Mouse (Mus musculus) heart, embryonic 13.5 days (tissue): ENCODE measurements around the gene Adamtsl1. TPM values are rescaled to one million over a fixed set of nuclear protein-coding genes. Genes with fewer than 3 reads are reported as not detected.

ENCODE experiments used
- ATAC-seq: fragments of 200-750 bp; cut with Nextera tagmentation; 2 replicates; pipeline ENCODE4 v1.8.0; 2017; ENCODE audit warnings: moderate TSS enrichment; ENCODE audit not compliant: insufficient number of reproducible peaks, low FRiP score, low TSS enrichment; ENCODE audit errors: extremely low read depth
- H3K27ac ChIP-seq: fragments of 300-500 bp; sonication (generic); replicated peaks from 2 replicates; pipeline ENCODE4 v1.5.1; 2015; ENCODE audit warnings: moderate library complexity, mild to moderate bottlenecking, inconsistent platforms
- H3K27me3 ChIP-seq: fragments of 300-500 bp; sonication (generic); replicated peaks from 2 replicates; pipeline ENCODE4 v1.6.1; 2015; ENCODE audit warnings: mild to moderate bottlenecking, inconsistent platforms
- H3K36me3 ChIP-seq: fragments of 300-500 bp; sonication (generic); 2 replicates; pipeline ENCODE4 v1.6.1; 2015; ENCODE audit warnings: mild to moderate bottlenecking, inconsistent platforms
- H3K4me1 ChIP-seq: fragments of 300-500 bp; sonication (generic); 2 replicates; pipeline ENCODE4 v1.6.1; 2015; ENCODE audit warnings: inconsistent platforms
- H3K4me2 ChIP-seq: fragments of 300-500 bp; sonication (generic); 2 replicates; pipeline ENCODE4 v1.6.1; 2015; ENCODE audit warnings: inconsistent platforms, mild to moderate bottlenecking, moderate library complexity
- H3K4me3 ChIP-seq: fragments of 300-500 bp; sonication (generic); 2 replicates; pipeline ENCODE4 v1.5.1; 2015; ENCODE audit warnings: moderate library complexity, mild to moderate bottlenecking, inconsistent platforms
- H3K9ac ChIP-seq: fragments of 300-500 bp; sonication (generic); 2 replicates; pipeline ENCODE4 v1.6.1; 2015; ENCODE audit warnings: inconsistent platforms, mild to moderate bottlenecking, moderate library complexity
- H3K9me3 ChIP-seq: fragments of 300-500 bp; sonication (generic); 2 replicates; pipeline ENCODE4 v1.6.1; 2016; ENCODE audit warnings: inconsistent platforms
- WGBS: fragments of 180-500 bp; shearing (Covaris S2); methylation state at CpG from one replicate; pipeline ENCODE4 v1.1.7; 2015; ENCODE audit warnings: mixed read lengths; 5-methylcytosine and 5-hydroxymethylcytosine counted together
- polyA plus RNA-seq: library from polyadenylated mRNA; unstranded; fragments of >200 nt; fragmentation: Nextera tagmentation; extraction: Ambion mirVana; gene quantifications from 2 replicates; pipeline ENCODE4 v1.2.1, GENCODE M21; 2015

Gene Adamtsl1
- polyA plus RNA-seq, 1 experiment from 2014 or later = 11.9 TPM

- Histone ChIP-seq H3K4me1 (no peaks in the 10 kb centered on the region), H3K27ac (no peak overlapping the region), H3K4me3 (no peak overlapping the region), H3K27me3 (no peaks in the 10 kb centered on the region), H3K9me3 (no peaks in the 10 kb centered on the region), H3K36me3 (no peaks in the 10 kb centered on the region), H3K9ac (no peak overlapping the region), H3K4me2 (no peak overlapping the region)
- 33% methylated on average over 1 of the region's 1 CpGs for WGBS
- no peak for ATAC-seq
These were observed 163.6 kb downstream of the Adamtsl1 start for GRCm38 (mm10) chr4:85677621-85678020.

- no peak overlapping the region for H3K9ac ChIP-seq
- H3K27ac ChIP-seq = no peak overlapping the region
- no peaks in the 10 kb centered on the region for H3K9me3 ChIP-seq
- H3K4me3 ChIP-seq = no peak overlapping the region
- ATAC-seq = no peak
- 0 out of 2 replicates have a peak, but pooled peaks cover 6% of the 10 kb centered on the region for H3K27me3 ChIP-seq
- H3K4me1 ChIP-seq = no peaks in the 10 kb centered on the region
- no peak overlapping the region for H3K4me2 ChIP-seq
- 33% methylated on average over 4 of the region's 4 CpGs for WGBS
- H3K36me3 ChIP-seq = no peaks in the 10 kb centered on the region
These were observed 172.2 kb downstream of the Adamtsl1 start for GRCm38 (mm10) chr4:85686160-85686559.

- Histone ChIP-seq H3K27ac (no peak overlapping the region), H3K4me3 (no peak overlapping the region), H3K9me3 (no peaks in the 10 kb centered on the region; the same call in 1 of the 2 replicates), H3K9ac (no peak overlapping the region), H3K36me3 (no peaks in the 10 kb centered on the region), H3K4me1 (no peaks in the 10 kb centered on the region), H3K4me2 (no peak overlapping the region), H3K27me3 (no peaks in the 10 kb centered on the region; the same call in 1 of the 2 replicates)
- WGBS = 78% methylated on average over 1 of the region's 1 CpGs
- no peak for ATAC-seq
These were observed 181.3 kb downstream of the Adamtsl1 start for GRCm38 (mm10) chr4:85695237-85695636.

GRCm38 (mm10) chr4:85707352-85708057 lies 193.5 kb downstream of the Adamtsl1 start:
- Histone ChIP-seq H3K27ac (no peak overlapping the region), H3K4me3 (no peak overlapping the region), H3K9me3 (no peaks in the 10 kb centered on the region), H3K27me3 (no peaks in the 10 kb centered on the region), H3K4me1 (no peaks in the 10 kb centered on the region), H3K9ac (no peak overlapping the region), H3K36me3 (no peaks in the 10 kb centered on the region), H3K4me2 (no peak overlapping the region)
- no peak for ATAC-seq
- WGBS = 70% methylated on average over 7 of the region's 7 CpGs

- no peak for ATAC-seq
- no peaks in the 10 kb centered on the region for H3K36me3 ChIP-seq
- H3K9ac ChIP-seq = no peak overlapping the region
- 87% methylated on average over 2 of the region's 2 CpGs for WGBS
- no peaks in the 10 kb centered on the region for H3K4me1 ChIP-seq
- H3K27me3 ChIP-seq = no peaks in the 10 kb centered on the region
- no peak overlapping the region for H3K4me2 ChIP-seq
- H3K4me3 ChIP-seq = no peak overlapping the region
- no peak overlapping the region for H3K27ac ChIP-seq
- H3K9me3 ChIP-seq = no peaks in the 10 kb centered on the region
These were observed 195.7 kb downstream of the Adamtsl1 start for GRCm38 (mm10) chr4:85709636-85710035.

- H3K27ac ChIP-seq = no peak overlapping the region
- H3K27me3 ChIP-seq = no peaks in the 10 kb centered on the region
- no peaks in the 10 kb centered on the region for H3K9me3 ChIP-seq
- no peaks in the 10 kb centered on the region for H3K36me3 ChIP-seq
- 59% methylated on average over 3 of the region's 3 CpGs for WGBS
- H3K4me1 ChIP-seq = no peaks in the 10 kb centered on the region
- ATAC-seq = no peak
- no peak overlapping the region for H3K9ac ChIP-seq
- no peak overlapping the region for H3K4me3 ChIP-seq
- H3K4me2 ChIP-seq = no peak overlapping the region
These were observed 211.0 kb downstream of the Adamtsl1 start for GRCm38 (mm10) chr4:85724999-85725398.

GRCm38 (mm10) chr4:85727731-85728130 lies 213.8 kb downstream of the Adamtsl1 start:
- no peak overlapping the region for H3K4me3 ChIP-seq
- H3K36me3 ChIP-seq = no peaks in the 10 kb centered on the region
- no peak overlapping the region for H3K4me2 ChIP-seq
- H3K9me3 ChIP-seq = peaks cover 5% of the 10 kb centered on the region; the same call in 1 of the 2 replicates
- ATAC-seq = no peak
- H3K27ac ChIP-seq = no peak overlapping the region
- WGBS = 66% methylated on average over 2 of the region's 2 CpGs
- H3K27me3 ChIP-seq = no peaks in the 10 kb centered on the region
- no peak overlapping the region for H3K9ac ChIP-seq
- no peaks in the 10 kb centered on the region for H3K4me1 ChIP-seq

GRCm38 (mm10) chr4:85728416-85728815 lies 214.4 kb downstream of the Adamtsl1 start:
- no peak overlapping the region for H3K4me3 ChIP-seq
- no peaks in the 10 kb centered on the region for H3K27me3 ChIP-seq
- no peaks in the 10 kb centered on the region for H3K36me3 ChIP-seq
- WGBS = 46% methylated on average over 1 of the region's 1 CpGs
- H3K9ac ChIP-seq = no peak overlapping the region
- no peaks in the 10 kb centered on the region for H3K4me1 ChIP-seq
- peaks cover 5% of the 10 kb centered on the region; the same call in 1 of the 2 replicates for H3K9me3 ChIP-seq
- no peak overlapping the region for H3K4me2 ChIP-seq
- no peak overlapping the region for H3K27ac ChIP-seq
- no peak for ATAC-seq

GRCm38 (mm10) chr4:85740478-85740877 lies 226.5 kb downstream of the Adamtsl1 start:
- Histone ChIP-seq H3K4me2 (no peak overlapping the region), H3K9ac (no peak overlapping the region), H3K36me3 (no peaks in the 10 kb centered on the region), H3K27ac (no peak overlapping the region), H3K4me1 (no peaks in the 10 kb centered on the region), H3K4me3 (no peak overlapping the region), H3K9me3 (no peaks in the 10 kb centered on the region), H3K27me3 (no peaks in the 10 kb centered on the region)
- 64% methylated on average over 4 of the region's 4 CpGs for WGBS
- ATAC-seq = no peak

GRCm38 (mm10) chr4:85741825-85742391 lies 227.9 kb downstream of the Adamtsl1 start:
- H3K4me3 ChIP-seq = no peak overlapping the region
- 13% methylated on average over 3 of the region's 3 CpGs for WGBS
- no peaks in the 10 kb centered on the region for H3K9me3 ChIP-seq
- H3K27me3 ChIP-seq = no peaks in the 10 kb centered on the region
- no peak overlapping the region for H3K4me2 ChIP-seq
- H3K27ac ChIP-seq = no peak overlapping the region
- H3K9ac ChIP-seq = no peak overlapping the region
- H3K4me1 ChIP-seq = no peaks in the 10 kb centered on the region
- no peak for ATAC-seq
- no peaks in the 10 kb centered on the region for H3K36me3 ChIP-seq

GRCm38 (mm10) chr4:85743427-85743826 lies 229.5 kb downstream of the Adamtsl1 start:
- Histone ChIP-seq H3K9ac (no peak overlapping the region), H3K4me3 (no peak overlapping the region), H3K9me3 (no peaks in the 10 kb centered on the region), H3K4me1 (no peaks in the 10 kb centered on the region), H3K36me3 (no peaks in the 10 kb centered on the region), H3K27me3 (no peaks in the 10 kb centered on the region), H3K4me2 (no peak overlapping the region), H3K27ac (no peak overlapping the region)
- WGBS = 80% methylated on average over 1 of the region's 1 CpGs
- no peak for ATAC-seq

- H3K27ac ChIP-seq = no peak overlapping the region
- H3K9ac ChIP-seq = no peak overlapping the region
- H3K4me2 ChIP-seq = no peak overlapping the region
- no peak for ATAC-seq
- no peaks in the 10 kb centered on the region for H3K36me3 ChIP-seq
- peaks cover 11% of the 10 kb centered on the region for H3K4me1 ChIP-seq
- no peaks in the 10 kb centered on the region for H3K9me3 ChIP-seq
- 84% methylated on average over 3 of the region's 3 CpGs for WGBS
- H3K4me3 ChIP-seq = no peak overlapping the region
- H3K27me3 ChIP-seq = no peaks in the 10 kb centered on the region
These were observed 248.7 kb downstream of the Adamtsl1 start for GRCm38 (mm10) chr4:85762684-85763083.
